In genomic region chr2:145477484-145477883, GRCm38 (mm10) we compare ENCODE assay signal across 26 mouse cellular contexts.
"Had no signal": no experiment of that assay in that cellular context is flagged by ENCODE, and none has a peak within 500 bp of the region (broad histone marks: within the 10 kb centered on the region; RNA-seq: fewer than 3 reads in every experiment).

No protein-coding gene starts in this region.

- H3K9me3 ChIP-seq: heart, embryonic 10.5 days; heart, embryonic 12.5 days; hindbrain, embryonic 10.5 days; hindbrain, embryonic 12.5 days; kidney, embryonic 15.5 days; limb, embryonic 13.5 days; limb, embryonic 15.5 days; liver, embryonic 12.5 days had no signal

- H3K27me3 ChIP-seq: heart, embryonic 12.5 days; hindbrain, embryonic 12.5 days; kidney, embryonic 15.5 days; limb, embryonic 13.5 days; limb, embryonic 15.5 days; liver, embryonic 12.5 days had no signal

- H3K4me1 ChIP-seq: heart, embryonic 12.5 days; hindbrain, embryonic 10.5 days; hindbrain, embryonic 12.5 days; kidney, embryonic 15.5 days; limb, embryonic 13.5 days; limb, embryonic 15.5 days; liver, embryonic 12.5 days had no signal

- H3K4me2 ChIP-seq: heart, embryonic 12.5 days; hindbrain, embryonic 12.5 days; hindbrain, embryonic 14.5 days; kidney, embryonic 15.5 days; limb, embryonic 13.5 days; limb, embryonic 15.5 days; liver, embryonic 12.5 days had no signal

- H3K36me3 ChIP-seq: heart, embryonic 10.5 days; heart, embryonic 12.5 days; hindbrain, embryonic 10.5 days; hindbrain, embryonic 12.5 days; kidney, embryonic 15.5 days; limb, embryonic 13.5 days; limb, embryonic 15.5 days; liver, embryonic 12.5 days had no signal

- ATAC-seq: hindbrain, embryonic 16.5 days; intestine, embryonic 16.5 days; liver, embryonic 12.5 days had no signal

- H3K4me3 ChIP-seq: gastrocnemius, adult 2 months; heart, embryonic 10.5 days; heart, embryonic 12.5 days; hindbrain, embryonic 10.5 days; hindbrain, embryonic 12.5 days; kidney, embryonic 15.5 days; limb, embryonic 13.5 days; limb, embryonic 15.5 days; liver, embryonic 12.5 days had no signal

- H3K27ac ChIP-seq: gastrocnemius, adult 2 months; heart, embryonic 10.5 days; hindbrain, embryonic 10.5 days; hindbrain, embryonic 12.5 days; hindbrain, embryonic 14.5 days; kidney, embryonic 15.5 days; kidney, postnatal 0 days; limb, embryonic 13.5 days; limb, embryonic 15.5 days; liver, embryonic 12.5 days had no signal

- DNase-seq: gastrocnemius, adult 2 months; gastrocnemius, postnatal 10 days; gastrocnemius, postnatal 25 days; heart, adult 18-20 months; heart, postnatal 10 days; heart, postnatal 4 days; kidney, adult 11 months; kidney, adult 2 months; kidney, adult 9 months; kidney, postnatal 14 days; kidney, postnatal 36 days; layer of hippocampus, adult 9-11 months; layer of hippocampus, postnatal 36 days; left cerebral cortex, postnatal 4 days had no signal

- H3K9ac ChIP-seq: heart, embryonic 12.5 days; hindbrain, embryonic 12.5 days; hindbrain, embryonic 14.5 days; kidney, embryonic 15.5 days; limb, embryonic 13.5 days; limb, embryonic 15.5 days; liver, embryonic 12.5 days had no signal
